Mouse (Mus musculus) intestine, embryonic 14.5 days (tissue): ENCODE data around the gene Tctex1d4. TPM values are rescaled to one million over a fixed set of nuclear protein-coding genes. Genes with fewer than 3 reads are reported as not detected.

ENCODE experiments used
- ATAC-seq: fragments of 200-750 bp; cut with Nextera tagmentation; replicated peaks from 2 replicates; pipeline ENCODE4 v1.8.0; 2017; ENCODE audit warnings: low read depth, moderate number of reproducible peaks, moderate TSS enrichment, moderate library complexity; ENCODE audit not compliant: low FRiP score, low TSS enrichment
- DNase-seq: peaks from one replicate; pipeline ENCODE4 v3.0.0-alpha.2; 2018; ENCODE audit warnings: low spot score
- H3K27ac ChIP-seq: fragments of 300-500 bp; sonication (generic); 2 replicates; pipeline ENCODE4 v1.5.1; 2014; ENCODE audit warnings: low read depth, mild to moderate bottlenecking, control low read depth
- H3K27me3 ChIP-seq: fragments of 300-500 bp; sonication (generic); replicated peaks from 2 replicates; pipeline ENCODE4 v1.6.1; 2014; ENCODE audit warnings: low read length, control low read depth; ENCODE audit not compliant: control insufficient read depth, insufficient read depth
- H3K36me3 ChIP-seq: fragments of 300-500 bp; sonication (generic); 2 replicates; pipeline ENCODE4 v1.6.1; 2014; ENCODE audit warnings: low read length, control low read depth; ENCODE audit not compliant: control insufficient read depth, insufficient read depth
- H3K4me1 ChIP-seq: fragments of 300-500 bp; sonication (generic); replicated peaks from 2 replicates; pipeline ENCODE4 v1.6.1; 2014; ENCODE audit warnings: low read length, control low read depth, mixed read lengths; ENCODE audit not compliant: control insufficient read depth, insufficient read depth
- H3K4me2 ChIP-seq: fragments of 300-500 bp; sonication (generic); 2 replicates; pipeline ENCODE4 v1.6.1; 2014; ENCODE audit warnings: low read length
- H3K4me3 ChIP-seq: fragments of 300-500 bp; sonication (generic); 2 replicates; pipeline ENCODE4 v1.5.1; 2014; ENCODE audit warnings: low read depth, low read length, control low read depth, mixed read lengths
- H3K9ac ChIP-seq: fragments of 300-500 bp; sonication (generic); 2 replicates; pipeline ENCODE4 v1.6.1; 2014; ENCODE audit warnings: mild to moderate bottlenecking, low read length
- H3K9me3 ChIP-seq: fragments of 300-500 bp; sonication (generic); 2 replicates; pipeline ENCODE4 v1.6.1; 2016; ENCODE audit warnings: low read length, control low read depth; ENCODE audit not compliant: control insufficient read depth
- WGBS: fragments of 180-500 bp; shearing (Covaris S2); extraction: QIAGEN DNeasy Blood & Tissue Kit; methylation state at CpG from one replicate; pipeline ENCODE4 v1.1.7; 2014; 5-methylcytosine and 5-hydroxymethylcytosine counted together
- polyA plus RNA-seq: library from polyadenylated mRNA; unstranded; fragments of >200 nt; fragmentation: Nextera tagmentation; extraction: Ambion mirVana; gene quantifications from 2 replicates; pipeline ENCODE4 v1.2.1, GENCODE M21; 2014

Gene Tctex1d4
- not detected in 2 replicates for polyA plus RNA-seq

DNA sequence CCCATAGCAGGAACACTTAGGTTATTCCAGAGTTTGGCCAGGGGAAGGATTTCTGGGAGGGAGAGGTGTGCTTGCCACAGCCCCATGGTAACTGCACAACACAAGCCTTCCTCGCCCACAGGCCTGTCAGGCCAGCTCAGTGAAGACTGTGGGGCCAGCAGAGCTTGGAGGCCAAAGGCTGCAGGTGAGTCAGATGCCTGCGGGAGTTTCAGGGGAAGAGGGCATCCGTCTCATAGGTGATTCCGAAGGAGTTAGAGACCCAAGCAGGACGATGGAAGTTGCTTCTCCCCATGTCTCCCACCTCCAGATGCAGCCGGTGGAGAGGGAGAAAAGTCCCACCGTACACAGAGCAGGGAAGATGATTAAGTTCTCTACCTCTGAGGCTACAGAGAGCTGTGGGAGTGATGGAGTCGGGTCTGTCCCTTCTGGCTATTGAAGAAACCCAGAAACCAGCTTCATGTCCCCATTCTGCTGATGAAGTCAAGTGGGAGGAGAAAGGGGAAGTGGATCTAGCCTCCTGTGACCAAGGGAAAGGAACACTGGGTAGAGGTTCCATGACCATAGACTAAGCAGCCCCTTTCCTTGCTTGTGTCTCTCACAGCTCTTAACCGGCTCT, at the start of gene Tctex1d4:
Tctex1d4 (plus strand) TSS at position 120 of the 616 bp plus-strand sequence.
- 80% methylated on average over 9 of the region's 9 CpGs for WGBS
- peak within 1 kb of the TSS; percentile 39; the same call in 1 of the 2 replicates for H3K4me2 ChIP-seq
- ATAC-seq, result no peak

DNA sequence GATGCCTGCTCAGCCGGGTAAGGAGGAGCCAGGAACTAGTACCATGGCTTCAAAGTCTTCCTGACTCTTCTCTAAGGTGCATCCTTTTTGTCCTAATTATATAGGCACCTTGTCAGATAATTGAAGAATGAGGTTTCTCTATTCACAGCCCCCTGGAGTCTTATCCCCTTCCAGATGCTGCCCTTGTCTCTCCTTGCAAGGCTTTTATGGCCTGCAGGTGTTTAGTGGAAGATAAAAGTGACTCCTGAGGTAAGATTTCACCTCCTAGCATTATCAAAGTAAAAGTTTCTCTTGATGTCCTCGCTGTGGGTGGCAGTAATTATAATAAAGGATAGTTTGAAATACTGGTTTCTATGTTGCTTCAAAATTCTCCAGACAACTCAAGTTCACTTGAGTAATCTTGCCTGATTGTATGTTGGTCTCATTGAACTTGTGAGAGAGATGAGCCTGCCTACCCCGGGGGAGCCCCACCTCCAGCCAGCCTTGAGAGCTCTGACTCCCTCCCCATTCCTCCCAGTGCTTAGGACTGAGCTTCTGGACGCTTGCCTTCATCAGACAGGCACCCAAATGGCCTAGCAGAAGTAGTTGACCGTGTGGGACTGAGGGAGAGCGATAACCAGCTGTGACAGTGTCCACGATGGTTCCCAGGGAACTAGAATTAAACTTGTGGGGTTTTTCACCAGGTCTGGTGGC, 38.5 kb upstream of the Tctex1d4 start:
- no peaks in the 10 kb centered on the region; the same call in 1 of the 2 replicates for H3K4me1 ChIP-seq
- no peak overlapping the region for H3K9ac ChIP-seq
- no peak overlapping the region for H3K4me2 ChIP-seq
- no peak overlapping the region for H3K4me3 ChIP-seq
- ATAC-seq (no peak), DNase-seq (no peak)
- 70% methylated on average over 7 of the region's 7 CpGs for WGBS
- no peak overlapping the region for H3K27ac ChIP-seq
- no peaks in the 10 kb centered on the region for H3K9me3 ChIP-seq
- peaks cover 22% of the 10 kb centered on the region for H3K36me3 ChIP-seq
- no peaks in the 10 kb centered on the region for H3K27me3 ChIP-seq

More for the DNA sequence above, at the start of gene Tctex1d4:
- Histone ChIP-seq H3K9ac (peak within 1 kb of the TSS; percentile 20; the same call in 1 of the 2 replicates), H3K4me1 (peaks cover 25% of the 10 kb centered on the region), H3K27me3 (peaks cover 4% of the 10 kb centered on the region), H3K4me3 (no peak within 1 kb of the TSS), H3K27ac (peak within 1 kb of the TSS; percentile 78), H3K9me3 (no peaks in the 10 kb centered on the region), H3K36me3 (0 out of 2 replicates have a peak, but pooled peaks cover 4% of the 10 kb centered on the region)
- no peak for DNase-seq

DNA sequence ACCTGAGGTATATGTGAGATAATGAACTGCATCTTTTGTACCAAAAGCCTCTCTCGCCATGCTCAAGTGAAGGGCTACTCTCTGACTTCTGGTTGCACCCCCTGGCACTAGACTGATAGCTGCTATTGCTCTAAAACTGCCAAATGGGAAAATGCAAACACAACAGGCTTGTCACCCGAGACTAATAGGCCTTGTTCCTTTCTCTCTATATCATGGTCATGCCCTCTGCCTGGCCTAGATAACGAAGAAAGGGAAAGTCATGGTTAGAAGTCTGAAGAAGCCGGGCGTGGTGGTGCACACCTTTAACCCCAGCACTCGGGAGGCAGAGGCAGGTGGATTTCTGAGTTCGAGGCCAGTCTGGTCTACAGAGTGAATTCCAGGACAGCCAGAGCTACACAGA, 36.0 kb upstream of the Tctex1d4 start:
- no peak overlapping the region for H3K9ac ChIP-seq
- peaks cover 3% of the 10 kb centered on the region; the same call in 1 of the 2 replicates for H3K4me1 ChIP-seq
- H3K9me3 ChIP-seq, result no peaks in the 10 kb centered on the region
- H3K27me3 ChIP-seq, result no peaks in the 10 kb centered on the region
- ATAC-seq (no peak), DNase-seq (no peak)
- no peak overlapping the region for H3K4me3 ChIP-seq
- 70% methylated on average over 7 of the region's 7 CpGs for WGBS
- H3K4me2 ChIP-seq, result no peak overlapping the region
- H3K27ac ChIP-seq, result no peak overlapping the region
- peaks cover 16% of the 10 kb centered on the region for H3K36me3 ChIP-seq

DNA sequence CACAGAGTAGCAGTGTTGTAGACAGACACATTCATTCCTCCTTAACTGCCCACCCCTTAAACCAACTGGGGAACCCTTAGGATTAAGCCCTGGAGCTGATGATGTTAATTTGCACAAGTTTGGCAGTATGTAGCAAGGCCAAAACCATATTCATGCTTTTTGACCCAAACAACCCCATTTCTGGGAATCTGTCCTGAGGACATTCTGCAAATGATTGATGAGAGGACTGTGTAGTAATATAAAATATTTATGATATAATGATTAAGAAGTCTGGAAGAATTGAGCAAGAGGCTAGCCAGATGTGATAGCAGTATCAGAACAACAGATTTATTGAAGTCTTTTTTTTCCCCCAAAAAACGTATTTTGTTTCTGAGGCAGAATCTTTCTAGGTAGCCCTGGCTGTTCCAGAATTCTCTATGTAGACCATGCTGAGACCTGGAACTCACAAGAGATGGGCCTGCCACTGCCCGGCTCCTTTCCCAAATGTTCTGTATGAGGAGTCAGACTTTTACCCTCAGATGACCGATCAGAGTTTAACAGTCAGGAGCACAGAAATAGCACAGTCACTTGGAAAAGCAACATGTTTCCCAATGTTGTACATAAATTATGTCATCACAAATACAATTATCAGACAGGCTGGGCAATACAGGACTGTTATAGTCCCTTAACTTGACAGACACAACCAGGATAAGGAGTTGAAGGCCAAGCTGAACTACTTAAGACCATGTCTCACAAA, 31.8 kb upstream of the Tctex1d4 start:
- Histone ChIP-seq H3K36me3 (no peaks in the 10 kb centered on the region), H3K27ac (peak overlapping the region; percentile 68; the same call in 1 of the 2 replicates), H3K4me2 (peak overlapping the region; percentile 79; the same call in 1 of the 2 replicates), H3K9me3 (no peaks in the 10 kb centered on the region), H3K27me3 (no peaks in the 10 kb centered on the region), H3K4me3 (no peak overlapping the region), H3K9ac (no peak overlapping the region), H3K4me1 (peaks cover 10% of the 10 kb centered on the region; the same call in 1 of the 2 replicates)
- DNase-seq, result no peak
- no peak for ATAC-seq
- 59% methylated on average over 3 of the region's 3 CpGs for WGBS

DNA sequence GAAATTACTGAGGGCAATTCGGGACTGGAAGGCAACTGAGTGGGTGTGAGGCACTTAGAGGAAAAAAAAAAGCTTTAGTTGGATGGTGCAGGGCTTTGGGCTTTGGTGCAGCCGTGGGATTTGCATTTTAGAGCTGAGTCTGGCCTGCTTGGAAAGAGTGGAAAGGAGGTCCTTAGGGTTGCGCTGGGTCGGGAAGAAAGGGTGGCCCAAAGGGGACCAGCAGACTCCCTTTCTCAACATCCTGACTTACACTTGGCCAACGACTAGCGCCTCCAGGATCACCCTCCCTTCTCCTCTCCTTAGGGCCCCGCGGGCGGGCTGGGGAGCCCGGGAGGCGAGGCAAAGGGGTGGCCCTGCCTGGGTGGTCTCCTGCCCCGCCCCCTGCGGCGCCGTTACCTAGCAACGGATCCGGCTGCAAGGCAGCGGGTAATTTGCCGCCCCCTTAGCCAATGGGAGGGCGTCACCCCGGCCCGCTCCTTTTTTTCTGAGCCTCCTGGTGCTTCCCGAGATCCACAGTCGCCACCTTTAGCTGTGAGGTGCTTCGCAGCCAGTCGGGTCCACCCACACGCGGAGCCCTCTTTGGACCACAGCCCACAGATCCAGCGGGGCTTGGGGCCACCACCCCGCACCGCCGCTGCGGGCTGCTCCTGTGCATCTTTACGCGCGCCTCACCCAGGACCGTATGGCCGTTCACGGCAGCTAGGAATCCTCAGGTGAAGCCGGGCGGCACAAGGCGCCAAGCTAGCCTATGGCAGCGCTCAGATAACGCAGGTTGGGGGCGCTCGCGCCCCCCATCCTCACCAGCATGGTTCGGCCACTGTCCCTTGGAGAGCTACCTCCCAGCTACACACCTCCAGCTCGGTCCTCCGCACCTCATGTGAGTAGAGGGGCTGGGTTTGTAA, 30.8 kb upstream of the Tctex1d4 start, which contains the start of gene Ptch2:
Ptch2 (plus strand) TSS at position 525 of the 902 bp plus-strand sequence.
- peak; percentile 91 for DNase-seq
- peak within 1 kb of the TSS; percentile 79 for H3K4me2 ChIP-seq
- peak within 1 kb of the TSS; percentile 68 for H3K27ac ChIP-seq
- H3K36me3 ChIP-seq, result peaks cover 8% of the 10 kb centered on the region; the same call in 1 of the 2 replicates
- peak within 1 kb of the TSS; percentile 79 for H3K4me3 ChIP-seq
- no peaks in the 10 kb centered on the region for H3K27me3 ChIP-seq
- H3K9me3 ChIP-seq, result no peaks in the 10 kb centered on the region
- peak; percentile 74 for ATAC-seq
- H3K4me1 ChIP-seq, result peaks cover 10% of the 10 kb centered on the region; the same call in 1 of the 2 replicates
- peak within 1 kb of the TSS; percentile 57 for H3K9ac ChIP-seq
- WGBS, result under 1% methylated on average over 50 of the region's 50 CpGs

DNA sequence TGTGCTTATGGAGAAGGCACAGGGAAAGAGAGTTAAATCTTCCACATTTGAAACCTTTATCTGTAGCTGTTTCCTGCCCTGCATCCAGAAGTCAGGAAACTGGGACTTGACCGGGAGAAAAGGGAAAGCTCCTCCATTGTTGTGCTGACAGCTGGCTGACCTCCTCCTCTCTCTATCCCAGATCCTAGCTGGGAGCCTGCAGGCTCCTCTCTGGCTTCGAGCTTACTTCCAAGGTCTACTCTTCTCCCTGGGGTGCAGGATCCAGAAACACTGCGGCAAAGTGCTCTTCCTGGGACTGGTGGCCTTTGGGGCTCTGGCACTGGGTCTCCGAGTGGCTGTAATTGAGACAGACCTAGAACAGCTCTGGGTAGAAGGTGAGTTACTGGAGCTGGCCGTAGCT, 29.9 kb upstream of the Tctex1d4 start:
- WGBS, result 7% methylated on average over 5 of the region's 5 CpGs
- H3K36me3 ChIP-seq, result peaks cover 11% of the 10 kb centered on the region; the same call in 1 of the 2 replicates

DNA sequence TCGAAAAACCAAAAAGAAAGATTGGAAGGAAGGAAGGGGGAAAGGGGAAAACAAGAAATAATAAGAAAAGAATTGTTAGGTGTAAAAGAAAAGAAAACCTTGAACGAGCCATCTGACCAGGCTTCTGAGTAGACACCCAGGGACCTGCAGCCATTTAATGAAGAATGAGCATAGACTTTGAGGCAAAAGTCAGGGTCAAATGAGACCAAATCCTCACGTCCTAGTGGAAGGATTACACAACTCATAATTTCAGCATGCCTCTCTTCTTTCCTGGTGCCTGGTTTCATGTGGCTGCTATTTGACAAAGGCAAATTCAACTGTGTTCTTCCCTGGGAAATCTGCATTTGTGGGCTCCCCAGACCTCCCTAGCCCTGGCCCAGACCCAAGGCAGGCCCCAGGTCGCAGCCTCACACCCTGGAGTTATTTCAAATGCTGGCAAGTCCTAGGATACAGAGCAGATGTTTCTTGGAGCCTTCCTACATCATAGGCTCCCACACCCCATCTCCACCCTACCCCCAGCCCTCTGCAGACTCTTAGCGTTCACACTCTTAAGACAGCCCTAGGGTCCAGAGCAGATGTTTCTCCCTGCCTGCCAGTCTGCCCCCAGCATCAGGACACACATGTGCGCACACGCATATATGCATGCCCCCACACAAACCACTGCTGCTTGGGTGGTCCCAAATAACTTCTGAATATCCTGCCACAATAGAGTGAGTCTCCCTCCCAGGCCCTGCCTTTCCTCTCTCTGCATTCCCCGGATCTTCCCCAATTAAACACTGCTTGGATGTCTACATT, 28.4 kb upstream of the Tctex1d4 start:
- peak overlapping the region; percentile 79 for H3K4me2 ChIP-seq
- DNase-seq, result no peak
- peak overlapping the region; percentile 79; the same call in 1 of the 2 replicates for H3K4me3 ChIP-seq
- H3K36me3 ChIP-seq, result peaks cover 11% of the 10 kb centered on the region; the same call in 1 of the 2 replicates
- no peaks in the 10 kb centered on the region for H3K9me3 ChIP-seq
- no peak; the same call in 1 of the 2 replicates for ATAC-seq
- 43% methylated on average over 8 of the region's 8 CpGs for WGBS
- no peaks in the 10 kb centered on the region for H3K27me3 ChIP-seq
- peaks cover 10% of the 10 kb centered on the region; the same call in 1 of the 2 replicates for H3K4me1 ChIP-seq
- H3K27ac ChIP-seq, result peak overlapping the region; percentile 39
- peak overlapping the region; percentile 7; the same call in 1 of the 2 replicates for H3K9ac ChIP-seq

More for the DNA sequence above, 29.9 kb upstream of the Tctex1d4 start:
- peaks cover 10% of the 10 kb centered on the region; the same call in 1 of the 2 replicates for H3K4me1 ChIP-seq
- ATAC-seq (no peak), DNase-seq (no peak)
- no peaks in the 10 kb centered on the region for H3K9me3 ChIP-seq
- H3K27ac ChIP-seq, result peak overlapping the region; percentile 39
- peak overlapping the region; percentile 79 for H3K4me3 ChIP-seq
- H3K9ac ChIP-seq, result peak overlapping the region; percentile 57
- H3K27me3 ChIP-seq, result no peaks in the 10 kb centered on the region
- peak overlapping the region; percentile 79 for H3K4me2 ChIP-seq
